Mouse (Mus musculus) hindbrain, embryonic 10.5 days (tissue): ENCODE data around the gene Gm10065. TPM values are rescaled to one million over a fixed set of nuclear protein-coding genes. Genes with fewer than 3 reads are reported as not detected.

Source experiments
- DNase-seq: peaks from one replicate; pipeline ENCODE4 v3.0.0-alpha.2; 2017; ENCODE audit warnings: low spot score
- H3K27ac ChIP-seq: fragments of 300-500 bp; sonication (generic); 2 replicates; pipeline ENCODE4 v1.5.1; 2016; ENCODE audit warnings: mild to moderate bottlenecking, moderate library complexity
- H3K27me3 ChIP-seq: fragments of 300-500 bp; sonication (generic); 2 replicates; pipeline ENCODE4 v1.6.1; 2016; ENCODE audit warnings: mild to moderate bottlenecking; ENCODE audit not compliant: poor library complexity, insufficient read depth, severe bottlenecking
- H3K36me3 ChIP-seq: fragments of 300-500 bp; sonication (generic); 2 replicates; pipeline ENCODE4 v1.6.1; 2016; ENCODE audit warnings: mild to moderate bottlenecking, moderate library complexity
- H3K4me1 ChIP-seq: fragments of 300-500 bp; sonication (generic); replicated peaks from 2 replicates; pipeline ENCODE4 v1.6.1; 2016; ENCODE audit warnings: mild to moderate bottlenecking
- H3K4me3 ChIP-seq: fragments of 300-500 bp; sonication (generic); 2 replicates; pipeline ENCODE4 v1.5.1; 2016; ENCODE audit warnings: mild to moderate bottlenecking, moderate library complexity
- H3K9me3 ChIP-seq: fragments of 300-500 bp; sonication (generic); 2 replicates; pipeline ENCODE4 v1.6.1; 2016; ENCODE audit warnings: mild to moderate bottlenecking, moderate library complexity
- WGBS: fragments of 180-500 bp; shearing (Covaris S2); methylation state at CpG from one replicate; pipeline ENCODE4 v1.1.7; 2016; 5-methylcytosine and 5-hydroxymethylcytosine counted together
- microRNA counts: library from miRNA; unstranded; fragments of <30 nt; microRNA quantifications from one replicate; lab custom pipeline; 2017
- polyA plus RNA-seq: library from polyadenylated mRNA; unstranded; fragments of >200 nt; fragmentation: Nextera tagmentation; extraction: Ambion mirVana; gene quantifications from 2 replicates; pipeline ENCODE4 v1.2.1, GENCODE M21; 2016

Gene Gm10065
- polyA plus RNA-seq, 1 experiment from 2014 or later, result 1.7 TPM

GRCm38 (mm10) chr13:21456347-21456746, 22.9 kb downstream of the Gm10065 start:
- 15% methylated on average over 4 of the region's 4 CpGs for WGBS
- peak; percentile 15 for DNase-seq
- Histone ChIP-seq H3K4me1 (peaks cover 19% of the 10 kb centered on the region), H3K36me3 (0 out of 2 replicates have a peak, but pooled peaks cover 3% of the 10 kb centered on the region), H3K27me3 (peaks cover 5% of the 10 kb centered on the region; the same call in 1 of the 2 replicates), H3K4me3 (no peak overlapping the region), H3K27ac (no peak overlapping the region), H3K9me3 (no peaks in the 10 kb centered on the region)

DNA sequence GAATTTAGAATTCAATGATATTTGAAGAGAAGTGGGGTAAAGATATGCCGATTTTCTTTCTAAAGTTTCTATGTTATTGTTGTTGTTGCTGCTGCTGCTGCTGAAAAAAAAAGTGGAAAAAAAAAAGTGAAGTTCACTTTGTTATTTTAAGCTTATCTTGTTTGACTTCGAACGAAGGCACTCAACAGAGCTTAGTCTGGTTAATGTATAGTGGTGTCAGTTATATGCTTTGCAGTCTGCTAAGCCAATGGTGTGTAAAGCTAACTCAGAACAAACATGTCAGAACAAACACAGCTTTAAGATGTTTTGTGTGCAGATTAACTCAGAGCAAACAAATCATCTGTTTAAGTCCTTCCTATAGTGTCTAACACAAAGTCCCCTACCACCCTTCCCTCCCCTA, 25.1 kb downstream of the Gm10065 start:
- no peak for DNase-seq
- Histone ChIP-seq H3K9me3 (no peaks in the 10 kb centered on the region), H3K4me1 (peaks cover 19% of the 10 kb centered on the region), H3K4me3 (peak overlapping the region; percentile 82; the same call in 1 of the 2 replicates), H3K27me3 (peaks cover 5% of the 10 kb centered on the region; the same call in 1 of the 2 replicates), H3K36me3 (peaks cover 9% of the 10 kb centered on the region; the same call in 1 of the 2 replicates), H3K27ac (no peak overlapping the region)
- 88% methylated on average over 3 of the region's 3 CpGs for WGBS

GRCm38 (mm10) chr13:21453449-21453848, 25.8 kb downstream of the Gm10065 start, which contains the start of gene Zscan26:
Gene Zscan26, minus strand, starts transcription at chr13:21453730.
- WGBS, result under 1% methylated on average over 23 of the region's 23 CpGs
- Histone ChIP-seq H3K27me3 (peaks cover 5% of the 10 kb centered on the region; the same call in 1 of the 2 replicates), H3K9me3 (no peaks in the 10 kb centered on the region), H3K27ac (peak within 1 kb of the TSS; percentile 91), H3K36me3 (peaks cover 16% of the 10 kb centered on the region), H3K4me3 (peak within 1 kb of the TSS; percentile 82), H3K4me1 (peaks cover 19% of the 10 kb centered on the region)
- peak; percentile 88 for DNase-seq

DNA sequence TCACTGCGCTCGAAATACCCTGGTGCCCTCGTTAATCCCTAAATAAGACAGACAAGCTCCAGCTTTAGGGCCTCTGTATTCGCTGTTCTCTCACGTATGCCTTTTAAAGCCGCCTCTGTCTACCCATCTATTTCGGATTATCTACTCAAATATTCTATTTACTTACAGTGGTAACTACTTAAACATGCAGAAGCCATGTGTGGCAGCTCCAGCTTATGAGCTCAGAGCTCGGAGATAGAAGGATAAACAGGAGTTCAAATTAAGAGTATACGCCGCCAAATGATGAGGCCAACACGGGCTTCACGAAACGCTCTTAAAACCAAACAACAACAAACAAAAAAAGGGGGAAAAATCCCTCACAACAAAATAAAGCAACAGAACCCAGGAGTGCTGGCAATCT, 26.2 kb downstream of the Gm10065 start:
- DNase-seq, result peak; percentile 9
- Histone ChIP-seq H3K27ac (peak overlapping the region; percentile 91), H3K4me3 (peak overlapping the region; percentile 82), H3K36me3 (peaks cover 20% of the 10 kb centered on the region), H3K4me1 (peaks cover 19% of the 10 kb centered on the region), H3K27me3 (peaks cover 5% of the 10 kb centered on the region; the same call in 1 of the 2 replicates), H3K9me3 (no peaks in the 10 kb centered on the region)
- WGBS, result 5% methylated on average over 13 of the region's 13 CpGs

DNA sequence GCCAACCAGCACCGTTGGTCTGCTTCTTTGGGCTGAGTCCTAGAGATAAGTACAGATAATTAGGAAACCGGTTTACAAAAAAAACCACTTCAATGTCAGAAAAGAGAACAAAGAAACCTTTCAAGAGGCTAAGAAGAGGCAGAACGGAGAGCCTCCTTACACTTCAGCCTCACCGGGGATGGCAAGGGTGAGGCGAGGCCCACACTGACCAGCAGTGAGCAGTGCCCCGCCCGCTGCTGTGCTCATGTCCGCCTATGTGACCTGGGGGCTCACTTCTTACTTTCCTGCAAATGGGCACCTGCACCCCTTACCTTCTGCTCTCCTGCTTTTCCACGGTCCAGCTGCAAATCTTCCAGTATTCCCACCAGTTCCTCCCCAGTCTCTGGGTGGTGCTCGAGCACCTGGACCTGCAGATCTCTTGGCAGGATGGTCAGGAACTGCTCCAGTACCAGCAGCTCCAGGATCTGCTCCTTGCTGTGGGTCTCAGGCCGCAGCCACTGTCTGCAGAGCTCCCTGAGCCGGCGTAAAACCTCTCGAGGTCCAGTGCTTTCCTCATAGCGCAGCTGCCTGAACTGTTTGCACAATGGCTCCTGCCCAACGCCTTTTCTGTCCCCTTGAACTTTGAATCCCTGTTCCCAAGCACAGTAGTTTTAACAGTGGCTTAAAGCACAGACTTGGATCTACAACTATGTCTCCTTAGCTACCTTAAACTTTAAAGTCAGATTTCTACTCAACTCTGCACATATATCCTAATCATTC, 31.2 kb downstream of the Gm10065 start:
- WGBS, result 81% methylated on average over 16 of the region's 16 CpGs
- Histone ChIP-seq H3K27me3 (no peaks in the 10 kb centered on the region), H3K36me3 (peaks cover 70% of the 10 kb centered on the region), H3K4me1 (peaks cover 12% of the 10 kb centered on the region), H3K27ac (no peak overlapping the region), H3K4me3 (no peak overlapping the region), H3K9me3 (no peaks in the 10 kb centered on the region)
- no peak for DNase-seq

- H3K36me3 ChIP-seq, result peaks cover 72% of the 10 kb centered on the region
Measured at GRCm38 (mm10) chr13:21446796-21447195, 32.4 kb downstream of the Gm10065 start.

DNA sequence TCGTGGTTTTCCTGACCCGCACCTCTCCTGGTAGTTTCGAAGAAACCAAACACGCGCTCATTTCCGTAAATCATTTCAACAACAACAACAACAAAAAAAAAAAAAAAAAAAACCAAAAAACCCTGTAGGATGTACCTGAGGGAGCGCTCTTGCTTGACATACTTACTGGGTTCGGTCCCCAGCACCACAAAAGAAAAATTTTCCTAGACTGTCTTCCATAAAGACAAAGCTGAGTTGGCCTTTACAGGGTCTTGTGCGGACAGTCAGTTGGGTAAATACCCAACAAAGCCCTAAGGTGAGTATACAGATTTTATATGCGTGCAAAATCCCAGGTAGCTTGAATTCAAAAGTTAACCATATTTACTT, 38.1 kb downstream of the Gm10065 start:
- H3K27ac ChIP-seq, result peak overlapping the region; percentile 88
- WGBS, result 15% methylated on average over 10 of the region's 10 CpGs
- H3K4me3 ChIP-seq, result peak overlapping the region; percentile 67
- H3K27me3 ChIP-seq, result no peaks in the 10 kb centered on the region
- peaks cover 33% of the 10 kb centered on the region for H3K36me3 ChIP-seq
- H3K4me1 ChIP-seq, result peaks cover 18% of the 10 kb centered on the region
- no peaks in the 10 kb centered on the region for H3K9me3 ChIP-seq
- DNase-seq, result peak; percentile 6

More at GRCm38 (mm10) chr13:21446796-21447195, 32.4 kb downstream of the Gm10065 start:
- Histone ChIP-seq H3K4me3 (no peak overlapping the region), H3K4me1 (peaks cover under 1% of the 10 kb centered on the region; the same call in 1 of the 2 replicates), H3K27me3 (no peaks in the 10 kb centered on the region), H3K27ac (no peak overlapping the region), H3K9me3 (no peaks in the 10 kb centered on the region)
- 93% methylated on average over 9 of the region's 9 CpGs for WGBS
- no peak for DNase-seq

DNA sequence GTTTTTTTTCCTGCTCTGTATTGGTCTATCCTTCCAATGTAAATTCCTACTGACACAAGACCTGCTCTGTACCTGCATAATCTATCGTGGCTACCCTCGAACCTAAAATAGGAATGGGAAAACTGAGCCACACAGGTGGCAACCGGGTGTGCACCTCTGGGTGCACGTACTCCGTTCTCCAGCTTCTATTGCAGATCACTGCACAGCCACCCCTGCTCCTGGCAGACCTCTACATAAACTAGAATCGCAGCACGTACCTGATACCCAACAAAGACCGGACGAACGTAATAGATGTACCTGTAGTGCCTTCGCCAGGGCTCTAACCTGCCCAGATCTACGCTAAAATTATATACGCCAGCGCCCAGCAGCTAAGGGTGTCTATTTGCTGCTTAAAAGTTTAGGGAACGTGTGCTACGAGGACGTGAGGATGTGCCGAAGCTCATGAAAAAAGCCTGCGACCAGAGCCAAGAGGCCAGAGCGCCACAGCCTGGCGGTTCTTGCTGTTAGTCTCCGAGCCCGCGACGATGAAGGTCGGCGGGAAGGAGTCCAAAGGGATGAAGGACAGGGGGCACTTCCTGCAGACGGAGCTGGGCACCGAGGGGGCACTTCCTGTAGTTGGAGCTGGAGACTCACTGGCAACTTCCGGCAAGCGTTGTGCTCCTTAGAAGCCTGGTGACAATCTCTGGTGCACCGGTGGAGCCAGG, 38.6 kb downstream of the Gm10065 start, which contains the start of gene Pgbd1:
TSS of gene Pgbd1 (minus strand) at position 556 of the 704 bp plus-strand sequence.
- H3K4me1 ChIP-seq, result peaks cover 18% of the 10 kb centered on the region
- H3K27ac ChIP-seq, result peak within 1 kb of the TSS; percentile 88
- peak; percentile 83 for DNase-seq
- H3K36me3 ChIP-seq, result peaks cover 28% of the 10 kb centered on the region
- H3K4me3 ChIP-seq, result peak within 1 kb of the TSS; percentile 67
- H3K9me3 ChIP-seq, result no peaks in the 10 kb centered on the region
- WGBS, result 1% methylated on average over 32 of the region's 32 CpGs
- H3K27me3 ChIP-seq, result no peaks in the 10 kb centered on the region

- H3K27ac ChIP-seq, result no peak overlapping the region
- WGBS, result 84% methylated on average over 4 of the region's 4 CpGs
- peaks cover 8% of the 10 kb centered on the region; the same call in 1 of the 2 replicates for H3K4me1 ChIP-seq
- 0 out of 2 replicates have a peak, but pooled peaks cover 2% of the 10 kb centered on the region for H3K36me3 ChIP-seq
- no peak overlapping the region for H3K4me3 ChIP-seq
- no peaks in the 10 kb centered on the region for H3K27me3 ChIP-seq
- DNase-seq, result no peak
- no peaks in the 10 kb centered on the region for H3K9me3 ChIP-seq
Measured at GRCm38 (mm10) chr13:21435476-21435875, 43.8 kb downstream of the Gm10065 start.

MicroRNA genes within 50 kb of the gene (microRNA counts, 519-probe panel; counts per million panel counts)
- microRNA mmu-miR-1896 (lab: Ali Mortazavi, UCI), result 1,778 counts per million, percentile 78 among the panel's probes with 10 or more counts

Other genes starting within 250 kb of the Gm10065 start
- not detected in 2 replicates for gene Gpx5, start 186.7 kb downstream of the Gm10065 start, polyA plus RNA-seq
- 0.12 TPM in 1 of 2 replicates, not detected in the other for gene Gpx6, start 167.3 kb downstream of the Gm10065 start, polyA plus RNA-seq
- not detected in 2 replicates for gene Olfr1367, start 132.5 kb downstream of the Gm10065 start, polyA plus RNA-seq
- gene Zscan12, start 116.6 kb downstream of the Gm10065 start, polyA plus RNA-seq, result 16.9 and 20.2 TPM in 2 replicates
- 76.8 and 87.6 TPM in 2 replicates for gene Zkscan3, start 76.7 kb downstream of the Gm10065 start, polyA plus RNA-seq
- gene Pgbd1, start 38.4 kb downstream of the Gm10065 start, polyA plus RNA-seq, result 4.3 and 5.5 TPM in 2 replicates
- 20.6 and 23.6 TPM in 2 replicates for gene Zscan26, start 25.7 kb downstream of the Gm10065 start, polyA plus RNA-seq
- gene Nkapl, start 10.9 kb downstream of the Gm10065 start, polyA plus RNA-seq, result 2.0 and 2.5 TPM in 2 replicates
- 4.2 and 4.4 TPM in 2 replicates for gene Zkscan4, start 534 bp downstream of the Gm10065 start, polyA plus RNA-seq
- 0.16 and 0.39 TPM in 2 replicates for gene AK157302, start 15.8 kb upstream of the Gm10065 start, polyA plus RNA-seq
- gene Gm11273, start 22.0 kb upstream of the Gm10065 start, polyA plus RNA-seq, result 5.3 and 6.4 TPM in 2 replicates
- gene Zkscan8, start 51.7 kb upstream of the Gm10065 start, polyA plus RNA-seq, result 5.0 and 6.7 TPM in 2 replicates
- gene Olfr1366, start 63.4 kb upstream of the Gm10065 start, polyA plus RNA-seq, result 0.29 TPM in 1 of 2 replicates, not detected in the other
- not detected in 2 replicates for gene Olfr1535, start 80.5 kb upstream of the Gm10065 start, polyA plus RNA-seq
- gene Olfr1364, start 102.3 kb upstream of the Gm10065 start, polyA plus RNA-seq, result not detected in 2 replicates
- gene Olfr1362, start 134.6 kb upstream of the Gm10065 start, polyA plus RNA-seq, result not detected in 2 replicates
- not detected in 2 replicates for gene Olfr11, start 163.1 kb upstream of the Gm10065 start, polyA plus RNA-seq
- not detected in 2 replicates for gene Olfr1361, start 183.9 kb upstream of the Gm10065 start, polyA plus RNA-seq
- gene Olfr1360, start 198.0 kb upstream of the Gm10065 start, polyA plus RNA-seq, result not detected in 2 replicates
- gene Olfr1359, start 218.7 kb upstream of the Gm10065 start, polyA plus RNA-seq, result not detected in 2 replicates
- gene Hist1h2bl, start 236.7 kb upstream of the Gm10065 start, polyA plus RNA-seq, result 2.2 TPM in 1 of 2 replicates, not detected in the other
- 16.6 and 22.9 TPM in 2 replicates for gene Hist1h2ai, start 237.0 kb upstream of the Gm10065 start, polyA plus RNA-seq
- 12.7 and 15.7 TPM in 2 replicates for gene Hist1h3h, start 238.2 kb upstream of the Gm10065 start, polyA plus RNA-seq
- gene Hist1h2bm, start 242.6 kb upstream of the Gm10065 start, polyA plus RNA-seq, result 5.2 and 6.1 TPM in 2 replicates